ENCODE assay signal across 30 mouse cellular contexts in the genomic region with DNA sequence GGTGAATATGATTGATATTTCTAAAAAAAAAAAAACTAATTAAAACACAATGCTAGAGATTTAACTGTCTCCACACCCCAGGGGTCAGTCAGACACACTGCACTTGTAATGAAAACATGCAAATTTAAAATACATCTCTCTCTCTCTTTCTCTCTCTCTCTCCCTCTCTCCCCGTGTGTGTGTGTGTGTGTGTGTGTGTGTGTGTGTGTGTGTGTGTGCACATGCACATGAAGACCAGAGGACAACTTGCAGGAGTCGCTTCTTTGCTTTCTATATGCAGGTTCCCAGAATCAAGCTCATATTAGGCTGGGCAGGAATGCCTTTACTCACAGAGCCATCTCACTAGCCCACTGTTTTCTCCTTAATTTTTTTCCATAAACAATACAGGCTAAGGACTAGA.
"Had no signal": no experiment of that assay in that cellular context is flagged by ENCODE, and none has a peak within 500 bp of the region (broad histone marks: within the 10 kb centered on the region; RNA-seq: fewer than 3 reads in every experiment).

No protein-coding gene starts in this region.

- DNase-seq: left cerebral cortex, postnatal 4 days; liver; liver, embryonic 13.5 days; liver, postnatal 0 days; lung, adult 18-20 months; lung, adult 2 months; lung, embryonic 14.5 days; lung, postnatal 10 days; lung, postnatal 14 days; lung, postnatal 36 days; lung, postnatal 4 days; midbrain, embryonic 14.5 days had no signal

- H3K27me3 ChIP-seq: limb, embryonic 12.5 days; limb, embryonic 13.5 days; limb, embryonic 15.5 days; liver, embryonic 12.5 days; liver, embryonic 13.5 days; liver, embryonic 15.5 days; lung, embryonic 15.5 days; megakaryocyte, embryonic 14.5 days; midbrain, embryonic 12.5 days; midbrain, embryonic 15.5 days; neural tube, embryonic 12.5 days had no signal

- H3K4me1 ChIP-seq: limb, embryonic 12.5 days; limb, embryonic 15.5 days; liver, embryonic 12.5 days; liver, embryonic 13.5 days; liver, embryonic 15.5 days; megakaryocyte, embryonic 14.5 days; midbrain, embryonic 10.5 days; midbrain, embryonic 12.5 days; midbrain, embryonic 15.5 days; neural tube, embryonic 12.5 days had no signal

- H3K9me3 ChIP-seq: limb, embryonic 10.5 days; limb, embryonic 12.5 days; limb, embryonic 13.5 days; limb, embryonic 15.5 days; liver, embryonic 12.5 days; liver, embryonic 13.5 days; liver, embryonic 15.5 days; lung, embryonic 15.5 days; megakaryocyte, embryonic 14.5 days; midbrain, embryonic 10.5 days; midbrain, embryonic 12.5 days; midbrain, embryonic 15.5 days; neural tube, embryonic 12.5 days had no signal

- H3K4me3 ChIP-seq: limb, embryonic 10.5 days; limb, embryonic 12.5 days; limb, embryonic 13.5 days; limb, embryonic 15.5 days; liver, embryonic 12.5 days; liver, embryonic 13.5 days; liver, embryonic 15.5 days; lung, embryonic 15.5 days; megakaryocyte, embryonic 14.5 days; midbrain, embryonic 10.5 days; midbrain, embryonic 12.5 days; midbrain, embryonic 15.5 days; myocyte; neural tube, embryonic 12.5 days had no signal

- H3K9ac ChIP-seq: limb, embryonic 12.5 days; limb, embryonic 13.5 days; limb, embryonic 15.5 days; liver, embryonic 12.5 days; liver, embryonic 13.5 days; liver, embryonic 14.5 days; liver, embryonic 15.5 days; liver, postnatal 0 days; lung, embryonic 14.5 days; lung, embryonic 15.5 days; midbrain, embryonic 12.5 days; midbrain, embryonic 15.5 days; neural tube, embryonic 12.5 days had no signal

- H3K27ac ChIP-seq: limb, embryonic 10.5 days; limb, embryonic 12.5 days; limb, embryonic 13.5 days; limb, embryonic 15.5 days; liver, embryonic 12.5 days; liver, embryonic 13.5 days; liver, embryonic 14.5 days; liver, embryonic 15.5 days; lung, embryonic 15.5 days; macrophage; midbrain, embryonic 10.5 days; midbrain, embryonic 12.5 days; midbrain, embryonic 15.5 days; neural tube, embryonic 12.5 days had no signal

- ATAC-seq: liver, embryonic 12.5 days; liver, postnatal 0 days; lung, postnatal 0 days; midbrain, embryonic 15.5 days; midbrain, embryonic 16.5 days had no signal

- H3K4me2 ChIP-seq: limb, embryonic 12.5 days; limb, embryonic 13.5 days; limb, embryonic 15.5 days; liver, embryonic 11.5 days; liver, embryonic 12.5 days; liver, embryonic 13.5 days; liver, embryonic 15.5 days; lung, embryonic 14.5 days; lung, embryonic 15.5 days; midbrain, embryonic 12.5 days; midbrain, embryonic 15.5 days; neural tube, embryonic 12.5 days had no signal

- H3K36me3 ChIP-seq: limb, embryonic 10.5 days; limb, embryonic 12.5 days; limb, embryonic 13.5 days; limb, embryonic 15.5 days; liver, embryonic 12.5 days; liver, embryonic 13.5 days; liver, embryonic 15.5 days; lung, embryonic 15.5 days; midbrain, embryonic 10.5 days; midbrain, embryonic 12.5 days; midbrain, embryonic 15.5 days; neural tube, embryonic 12.5 days had no signal
